Mouse (Mus musculus) hindbrain, embryonic 11.5 days (tissue): ENCODE data around the gene Plcxd2. TPM values are rescaled to one million over a fixed set of nuclear protein-coding genes. Genes with fewer than 3 reads are reported as not detected.
A peak's percentile ranks its signal among the peaks of the same experiment; 100 is the strongest.

Source experiments
- ATAC-seq: fragments of 200-750 bp; cut with Nextera tagmentation; 2 replicates; pipeline ENCODE4 v1.8.0; 2017; ENCODE audit warnings: mild to moderate bottlenecking, moderate TSS enrichment, moderate library complexity; ENCODE audit not compliant: low FRiP score
- DNase-seq: peaks from one replicate; pipeline ENCODE4 v3.0.0-alpha.2; 2015; ENCODE audit warnings: low spot score
- H3K27ac ChIP-seq: fragments of 300-500 bp; sonication (generic); 2 replicates; pipeline ENCODE4 v1.5.1; 2014; ENCODE audit warnings: mild to moderate bottlenecking, low read depth, low read length
- H3K27me3 ChIP-seq: fragments of 300-500 bp; sonication (generic); 2 replicates; pipeline ENCODE4 v1.6.1; 2014; ENCODE audit warnings: mild to moderate bottlenecking, low read length, moderate library complexity, mixed read lengths; ENCODE audit not compliant: control insufficient read depth, insufficient read depth
- H3K36me3 ChIP-seq: fragments of 300-500 bp; sonication (generic); 2 replicates; pipeline ENCODE4 v1.6.1; 2014; ENCODE audit warnings: mild to moderate bottlenecking, low read length, moderate library complexity, mixed read lengths; ENCODE audit not compliant: control insufficient read depth, insufficient read depth
- H3K4me1 ChIP-seq: fragments of 300-500 bp; sonication (generic); replicated peaks from 2 replicates; pipeline ENCODE4 v1.6.1; 2014; ENCODE audit warnings: low read length, mixed read lengths; ENCODE audit not compliant: control insufficient read depth, insufficient read depth
- H3K4me2 ChIP-seq: fragments of 300-500 bp; sonication (generic); replicated peaks from 2 replicates; pipeline ENCODE4 v1.6.1; 2014; ENCODE audit warnings: mild to moderate bottlenecking, low read depth, low read length
- H3K4me3 ChIP-seq: fragments of 300-500 bp; sonication (generic); 2 replicates; pipeline ENCODE4 v1.5.1; 2014; ENCODE audit warnings: low read depth, low read length
- H3K9ac ChIP-seq: fragments of 300-500 bp; sonication (generic); 2 replicates; pipeline ENCODE4 v1.6.1; 2014; ENCODE audit warnings: low read depth, low read length
- H3K9me3 ChIP-seq: fragments of 300-500 bp; sonication (generic); 2 replicates; pipeline ENCODE4 v1.6.1; 2016; ENCODE audit warnings: low read length; ENCODE audit not compliant: control insufficient read depth
- WGBS: fragments of 180-500 bp; shearing (Covaris S2); extraction: QIAGEN DNeasy Blood & Tissue Kit; methylation state at CpG from one replicate; pipeline ENCODE4 v1.1.7; 2014; 5-methylcytosine and 5-hydroxymethylcytosine counted together
- polyA plus RNA-seq: library from polyadenylated mRNA; unstranded; fragments of >200 nt; fragmentation: Nextera tagmentation; extraction: Ambion mirVana; gene quantifications from 2 replicates; pipeline ENCODE4 v1.2.1, GENCODE M21; 2014

Plcxd2 gene
- polyA plus RNA-seq, 1 experiment from 2014 or later = 4.3 TPM

- H3K4me2 ChIP-seq = no peak overlapping the region
- H3K27me3 ChIP-seq = no peaks in the 10 kb centered on the region
- no peak overlapping the region for H3K4me3 ChIP-seq
- no peak overlapping the region for H3K9ac ChIP-seq
- DNase-seq (no peak), ATAC-seq (no peak)
- H3K36me3 ChIP-seq = no peaks in the 10 kb centered on the region
- no peaks in the 10 kb centered on the region for H3K9me3 ChIP-seq
- no peak overlapping the region for H3K27ac ChIP-seq
- 77% methylated on average over 3 of the region's 3 CpGs for WGBS
- no peaks in the 10 kb centered on the region for H3K4me1 ChIP-seq
Observed at GRCm38 (mm10) chr16:46000976-46001375, 9.0 kb downstream of the Plcxd2 start.

- Histone ChIP-seq H3K27me3 (no peaks in the 10 kb centered on the region), H3K4me3 (no peak overlapping the region), H3K9ac (no peak overlapping the region), H3K4me2 (no peak overlapping the region), H3K36me3 (no peaks in the 10 kb centered on the region), H3K9me3 (no peaks in the 10 kb centered on the region), H3K27ac (no peak overlapping the region), H3K4me1 (no peaks in the 10 kb centered on the region)
- WGBS = 49% methylated on average over 10 of the region's 10 CpGs
- DNase-seq = peak; percentile 49
- peak; percentile 87 for ATAC-seq
Observed at GRCm38 (mm10) chr16:45999374-46000191, 10.4 kb downstream of the Plcxd2 start.

GRCm38 (mm10) chr16:45998231-45998630, 11.8 kb downstream of the Plcxd2 start:
- Histone ChIP-seq H3K4me2 (no peak overlapping the region), H3K4me3 (no peak overlapping the region), H3K27me3 (no peaks in the 10 kb centered on the region), H3K9me3 (no peaks in the 10 kb centered on the region), H3K36me3 (no peaks in the 10 kb centered on the region), H3K4me1 (no peaks in the 10 kb centered on the region), H3K27ac (no peak overlapping the region), H3K9ac (no peak overlapping the region)
- no peak for ATAC-seq
- WGBS = 76% methylated on average over 7 of the region's 7 CpGs
- DNase-seq = no peak

- H3K36me3 ChIP-seq = no peaks in the 10 kb centered on the region
- no peaks in the 10 kb centered on the region for H3K4me1 ChIP-seq
- WGBS = 50% methylated on average over 10 of the region's 10 CpGs
- no peaks in the 10 kb centered on the region for H3K27me3 ChIP-seq
- H3K9me3 ChIP-seq = no peaks in the 10 kb centered on the region
- H3K4me3 ChIP-seq = no peak overlapping the region
- H3K27ac ChIP-seq = no peak overlapping the region
- peak; percentile 46 for DNase-seq
- H3K9ac ChIP-seq = no peak overlapping the region
- no peak for ATAC-seq
- no peak overlapping the region for H3K4me2 ChIP-seq
Observed at GRCm38 (mm10) chr16:45990901-45991676, 18.9 kb downstream of the Plcxd2 start.

GRCm38 (mm10) chr16:45986236-45986635, 23.8 kb downstream of the Plcxd2 start:
- Histone ChIP-seq H3K4me2 (no peak overlapping the region), H3K4me1 (no peaks in the 10 kb centered on the region), H3K36me3 (no peaks in the 10 kb centered on the region), H3K4me3 (no peak overlapping the region), H3K9ac (no peak overlapping the region), H3K9me3 (no peaks in the 10 kb centered on the region), H3K27ac (no peak overlapping the region), H3K27me3 (no peaks in the 10 kb centered on the region)
- no peak for ATAC-seq
- no peak for DNase-seq
- 67% methylated on average over 1 of the region's 1 CpGs for WGBS

GRCm38 (mm10) chr16:45984610-45985606, 25.1 kb downstream of the Plcxd2 start:
- H3K4me3 ChIP-seq = no peak overlapping the region
- H3K27me3 ChIP-seq = no peaks in the 10 kb centered on the region
- no peaks in the 10 kb centered on the region for H3K36me3 ChIP-seq
- no peak for ATAC-seq
- no peak overlapping the region for H3K27ac ChIP-seq
- no peak overlapping the region for H3K9ac ChIP-seq
- no peaks in the 10 kb centered on the region for H3K9me3 ChIP-seq
- no peaks in the 10 kb centered on the region for H3K4me1 ChIP-seq
- DNase-seq = no peak
- 83% methylated on average over 4 of the region's 4 CpGs for WGBS
- H3K4me2 ChIP-seq = no peak overlapping the region

GRCm38 (mm10) chr16:45976251-45976650, 33.8 kb downstream of the Plcxd2 start:
- Histone ChIP-seq H3K9me3 (no peaks in the 10 kb centered on the region), H3K27me3 (no peaks in the 10 kb centered on the region), H3K27ac (no peak overlapping the region), H3K4me1 (no peaks in the 10 kb centered on the region), H3K4me3 (no peak overlapping the region), H3K36me3 (no peaks in the 10 kb centered on the region), H3K9ac (no peak overlapping the region), H3K4me2 (no peak overlapping the region)
- no peak for ATAC-seq
- 84% methylated on average over 1 of the region's 1 CpGs for WGBS
- no peak for DNase-seq

GRCm38 (mm10) chr16:45973959-45974686, 35.9 kb downstream of the Plcxd2 start:
- H3K36me3 ChIP-seq = no peaks in the 10 kb centered on the region
- no peak overlapping the region for H3K4me2 ChIP-seq
- DNase-seq (no peak), ATAC-seq (no peak)
- no peaks in the 10 kb centered on the region for H3K27me3 ChIP-seq
- WGBS = 66% methylated on average over 9 of the region's 9 CpGs
- H3K9ac ChIP-seq = no peak overlapping the region
- no peaks in the 10 kb centered on the region for H3K4me1 ChIP-seq
- no peak overlapping the region for H3K4me3 ChIP-seq
- no peak overlapping the region for H3K27ac ChIP-seq
- no peaks in the 10 kb centered on the region for H3K9me3 ChIP-seq
